Mouse (Mus musculus) embryo, embryonic 9.5 days (tissue): ENCODE measurements around the gene Vav3.
A peak's percentile ranks its signal among the peaks of the same experiment; 100 is the strongest.

ENCODE experiments used
- DNase-seq: peaks from one replicate; pipeline ENCODE4 v3.0.0-alpha.2; 2017; ENCODE audit errors: extremely low spot score

The Vav3 gene

DNA sequence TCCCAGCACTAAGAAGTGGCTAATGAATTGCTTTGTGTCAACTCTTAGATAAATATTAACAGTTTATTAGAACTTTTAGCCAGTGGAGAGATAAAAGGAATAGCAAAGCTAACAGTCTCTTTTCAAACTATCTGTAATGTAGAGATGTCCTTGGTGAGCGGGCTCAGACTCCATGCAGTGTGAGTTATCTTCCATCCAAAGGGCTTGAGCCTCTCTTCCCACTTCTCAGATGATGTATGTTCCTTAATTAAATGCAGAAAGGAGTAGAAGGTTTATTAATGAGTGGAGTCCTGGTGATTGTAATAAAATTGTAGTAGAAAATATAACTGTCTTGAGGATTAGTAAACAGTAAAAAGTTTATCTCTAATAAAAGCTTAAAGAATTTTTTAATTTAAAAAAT lies 169.3 kb downstream of the Vav3 start:
- no peak for DNase-seq

DNA sequence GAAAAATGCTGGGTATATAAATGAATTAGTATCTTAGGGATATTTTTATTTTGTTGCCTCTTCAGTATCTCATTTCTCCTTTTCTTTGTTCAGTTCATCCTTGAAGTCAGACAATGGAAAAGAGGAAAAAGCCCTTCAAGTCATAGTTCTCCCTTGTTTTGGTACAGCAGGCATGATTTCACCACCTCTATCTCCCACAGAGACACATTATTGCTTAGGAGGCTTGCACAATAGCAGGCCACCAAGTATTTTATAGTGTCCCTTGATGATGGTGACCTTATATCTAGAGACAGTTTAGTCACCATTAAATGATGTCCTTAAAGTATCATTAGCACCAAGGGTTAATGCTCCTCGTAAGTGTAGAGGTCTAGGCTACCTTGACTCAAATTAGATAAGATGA lies 171.4 kb downstream of the Vav3 start:
- DNase-seq, result no peak

DNA sequence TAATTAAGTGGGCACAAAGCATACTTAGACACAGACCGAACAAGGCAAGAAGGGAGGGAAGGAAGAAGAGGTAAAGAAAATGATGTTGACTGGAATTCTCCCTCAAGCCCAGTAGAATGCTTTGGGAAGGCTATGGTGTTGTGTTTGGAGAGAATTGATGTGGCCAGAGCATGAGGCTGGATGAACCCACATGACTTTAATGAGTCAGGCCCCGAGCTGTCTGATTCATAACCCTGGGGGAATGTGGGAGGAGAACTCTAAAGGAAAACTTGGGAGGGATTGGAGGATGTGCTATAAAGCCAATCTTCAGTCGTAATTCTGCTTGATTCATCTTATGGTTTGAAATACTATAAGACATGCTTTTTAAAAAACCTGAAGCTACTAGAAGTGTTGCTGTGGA lies 175.0 kb downstream of the Vav3 start:
- DNase-seq, result no peak

DNA sequence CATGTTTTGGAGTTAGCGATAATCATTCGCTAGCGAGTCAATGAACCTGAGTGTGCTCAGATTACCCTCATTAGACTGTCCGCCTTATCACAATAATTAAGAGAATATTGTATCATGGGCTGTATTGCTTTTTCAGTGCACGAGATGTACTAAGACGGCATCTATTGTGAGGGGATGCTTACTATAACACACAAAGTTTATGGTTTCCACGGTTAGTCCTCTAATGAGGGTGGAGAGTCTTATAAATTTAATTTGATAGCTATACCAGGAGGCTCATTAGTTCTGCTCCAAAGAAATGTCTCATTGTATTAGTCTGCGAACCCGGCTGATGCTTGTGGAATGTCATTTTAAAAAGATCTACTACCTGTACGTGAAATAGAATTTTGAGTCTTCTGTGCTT lies 175.9 kb downstream of the Vav3 start:
- no peak for DNase-seq

DNA sequence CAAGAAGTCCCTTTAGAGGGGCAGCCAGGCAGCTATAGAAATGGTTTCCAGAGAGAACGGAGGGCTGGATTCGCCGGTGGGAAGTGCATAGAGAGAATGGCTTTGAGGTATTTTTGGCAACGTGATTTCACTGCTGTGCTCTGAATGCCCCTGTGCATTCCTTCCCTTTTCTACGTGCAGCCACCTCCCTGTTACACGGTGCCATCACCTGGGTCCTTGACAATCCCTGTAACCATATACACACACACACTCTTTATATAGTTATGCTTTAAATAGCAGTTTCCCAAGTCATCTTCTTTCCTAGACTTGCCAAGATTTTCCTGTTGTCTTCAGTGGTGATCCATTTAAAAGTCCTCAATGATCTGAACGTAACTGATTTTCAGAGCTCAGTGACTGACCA lies 181.7 kb downstream of the Vav3 start:
- DNase-seq, result no peak

DNA sequence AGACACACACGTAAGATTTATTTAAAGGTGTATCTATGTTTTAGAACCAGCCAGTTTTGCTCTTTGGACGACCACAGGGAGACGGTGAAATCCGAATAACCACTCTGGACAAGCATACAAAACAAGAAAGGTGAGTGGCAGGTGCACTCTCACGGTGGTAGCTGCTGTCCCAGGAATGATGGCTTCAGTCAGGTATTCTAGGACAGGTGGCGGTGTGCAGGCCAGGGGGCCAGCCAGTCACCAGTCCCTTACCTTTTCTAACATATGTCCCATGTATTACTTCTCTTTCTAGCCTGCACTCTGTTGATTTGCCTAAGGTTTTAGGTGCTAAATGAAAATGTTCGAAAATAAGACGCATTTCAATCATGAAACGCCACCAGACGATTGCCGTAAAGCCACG lies 185.4 kb downstream of the Vav3 start:
- DNase-seq, result no peak

DNA sequence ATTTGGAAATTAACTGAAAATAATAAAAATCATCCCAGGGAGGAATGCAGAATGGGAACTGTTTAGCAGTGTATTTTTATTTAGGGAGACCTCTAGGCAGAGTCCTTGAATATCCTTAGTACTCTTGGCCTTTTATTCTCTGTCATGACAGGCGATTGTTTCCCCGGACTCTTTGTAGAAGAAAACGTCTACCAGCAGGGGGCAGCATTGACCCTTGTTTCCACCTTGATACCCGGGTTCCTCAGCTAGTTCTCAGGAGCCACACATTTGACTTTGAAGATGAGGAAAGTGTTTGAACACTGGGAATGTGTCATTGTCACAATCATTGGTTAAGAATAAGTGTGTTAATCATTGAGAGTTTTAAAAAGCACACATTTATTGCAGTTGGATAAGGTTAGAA lies 185.8 kb downstream of the Vav3 start:
- peak; percentile 78 for DNase-seq

DNA sequence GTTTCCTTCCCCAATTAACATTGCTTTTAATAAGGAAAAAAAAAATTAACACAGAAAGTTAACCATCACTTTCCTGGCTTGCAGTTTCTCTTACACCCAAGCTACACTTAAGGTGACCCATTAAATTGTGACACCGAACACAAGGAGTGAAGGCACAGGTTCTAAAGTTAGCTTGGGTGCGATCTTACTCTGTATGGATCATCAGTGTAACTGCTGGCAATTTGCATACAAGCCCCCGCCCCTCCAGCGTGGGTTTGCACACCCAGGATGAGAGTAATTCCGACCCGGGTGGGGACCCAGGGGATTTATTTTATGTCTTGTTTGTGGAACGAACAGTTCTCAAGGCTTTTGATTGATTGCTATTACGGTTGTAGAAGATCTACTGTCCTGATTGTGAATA lies 186.2 kb downstream of the Vav3 start:
- no peak for DNase-seq

DNA sequence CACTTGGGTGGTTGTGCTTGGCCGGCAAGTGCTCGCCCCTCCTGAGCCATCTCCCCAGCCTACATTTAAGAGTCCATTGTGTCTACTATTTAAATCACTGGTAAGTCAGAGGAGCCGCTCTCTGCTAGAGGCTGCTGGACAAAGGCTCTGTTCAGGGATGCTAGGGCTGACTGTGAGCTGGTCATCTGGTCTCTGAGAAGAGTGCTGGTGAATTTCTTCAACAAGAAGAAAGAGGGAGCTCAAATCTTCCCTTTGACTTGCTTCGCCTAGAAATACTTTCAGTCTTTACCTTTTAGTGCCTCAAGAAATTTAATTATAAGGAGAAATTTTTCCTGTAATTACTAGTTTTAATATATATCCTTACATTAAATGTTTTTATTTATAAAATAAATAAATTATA lies 188.2 kb downstream of the Vav3 start:
- no peak for DNase-seq

DNA sequence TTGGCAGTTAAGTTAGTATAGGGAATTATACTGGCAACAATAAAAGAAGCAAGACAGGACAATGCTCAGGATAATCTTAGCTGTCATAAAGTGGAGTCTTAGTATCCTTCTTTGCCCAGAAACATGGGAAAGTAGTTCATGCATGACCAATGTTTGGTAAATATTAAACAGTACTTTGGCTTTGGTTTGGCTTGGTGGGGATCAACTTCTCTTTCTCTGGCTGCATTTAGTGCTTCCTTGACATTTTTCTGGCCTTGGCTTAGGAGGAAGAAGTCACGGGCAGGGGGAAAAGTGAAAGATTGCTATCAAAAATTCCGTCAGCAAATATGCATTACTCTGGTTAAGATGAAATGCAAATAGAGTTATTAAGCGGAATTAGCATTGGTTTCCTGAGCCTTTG lies 197.2 kb downstream of the Vav3 start:
- DNase-seq, result no peak

DNA sequence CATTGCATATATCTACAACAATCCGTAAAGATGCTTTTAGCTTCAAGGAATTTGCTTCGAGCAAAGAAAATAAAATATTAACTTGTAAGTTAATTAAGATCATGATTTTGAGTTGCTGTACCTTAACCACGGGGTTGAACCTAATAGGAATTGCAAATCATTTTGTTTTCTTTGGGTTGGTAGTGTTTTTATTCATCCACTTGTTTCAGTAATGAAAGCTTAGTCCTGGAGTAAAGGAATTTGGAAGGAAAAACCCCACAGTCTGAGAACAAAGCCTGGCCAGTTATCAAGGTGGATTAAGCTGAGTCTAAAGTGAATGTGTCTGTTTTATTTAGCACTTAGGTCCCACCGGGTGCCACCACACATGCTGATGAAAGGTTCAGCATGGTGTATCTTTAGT lies 199.6 kb downstream of the Vav3 start:
- DNase-seq, result no peak

DNA sequence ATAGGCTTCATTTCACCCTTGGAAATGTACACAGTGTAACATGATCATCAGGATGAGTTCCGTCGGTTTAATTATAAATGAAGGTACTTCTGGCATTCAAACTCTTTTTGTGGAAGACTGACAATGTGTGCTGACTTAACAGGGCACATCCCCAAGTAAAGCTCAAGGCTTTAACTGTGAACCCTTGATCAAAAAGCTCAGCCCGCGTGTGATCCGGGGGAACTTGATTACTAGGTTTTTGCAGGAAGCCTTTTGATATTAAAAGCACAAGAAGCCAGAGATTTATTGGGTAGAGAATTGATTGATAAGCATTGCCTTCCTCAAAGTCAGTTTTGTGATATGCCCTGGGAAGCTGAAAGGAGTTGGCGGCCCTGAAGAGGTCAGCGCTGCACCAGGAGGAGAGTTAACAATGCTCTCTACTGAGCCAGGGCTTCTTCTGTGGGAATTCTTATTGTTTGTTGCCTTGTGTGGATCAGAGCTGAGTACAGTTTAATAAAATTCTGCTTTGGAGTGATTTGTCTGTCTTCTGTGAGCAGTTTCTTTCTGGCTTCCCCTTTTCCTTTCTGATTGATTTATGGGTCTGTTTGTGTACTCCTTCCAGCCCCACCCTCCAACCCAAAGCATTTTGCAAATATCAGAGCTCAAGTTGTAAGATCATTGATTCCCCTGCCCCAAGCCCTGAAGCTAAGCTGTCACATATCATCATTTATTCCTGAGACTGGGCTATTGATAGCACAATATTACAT lies 204.2 kb downstream of the Vav3 start:
- no peak for DNase-seq

DNA sequence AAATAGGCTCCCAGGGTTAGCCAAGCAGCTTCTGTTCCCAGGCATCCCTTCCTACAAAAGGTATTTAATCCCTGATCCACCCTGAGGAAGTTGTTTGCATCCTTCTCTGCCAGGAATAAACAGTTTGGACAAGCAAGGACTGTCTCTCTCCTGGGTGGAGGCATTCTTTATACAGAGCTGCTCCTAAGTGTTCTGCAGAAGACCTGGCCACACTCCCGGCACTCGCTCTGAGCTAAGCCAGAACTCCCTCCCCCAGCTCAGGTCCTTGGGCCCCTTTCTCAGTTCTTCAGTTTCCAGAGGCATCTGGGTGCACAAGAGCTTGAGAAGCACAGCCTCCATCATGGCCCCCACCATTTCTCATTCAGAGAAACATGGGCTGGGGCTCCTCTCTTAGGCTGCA lies 216.9 kb downstream of the Vav3 start:
- DNase-seq, result no peak

DNA sequence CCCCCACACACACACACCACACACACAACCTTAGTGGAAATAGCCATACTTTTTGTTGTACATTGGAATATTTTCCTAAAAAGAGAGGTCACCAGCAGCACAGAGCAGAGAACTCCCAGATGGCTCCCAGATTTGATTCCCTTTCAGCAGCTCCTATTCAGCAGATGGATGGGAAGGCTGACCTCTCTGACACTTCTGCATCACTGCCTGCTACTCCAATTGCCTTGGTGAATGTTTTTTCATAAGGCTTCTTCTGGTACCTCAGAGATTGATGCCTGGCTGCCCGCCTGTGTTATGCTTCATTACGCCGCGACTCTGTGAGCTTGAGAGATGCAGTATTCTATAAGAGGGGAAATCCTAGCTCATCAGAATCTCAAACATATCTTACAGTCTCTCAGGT lies 220.8 kb downstream of the Vav3 start:
- peak; percentile 53 for DNase-seq

DNA sequence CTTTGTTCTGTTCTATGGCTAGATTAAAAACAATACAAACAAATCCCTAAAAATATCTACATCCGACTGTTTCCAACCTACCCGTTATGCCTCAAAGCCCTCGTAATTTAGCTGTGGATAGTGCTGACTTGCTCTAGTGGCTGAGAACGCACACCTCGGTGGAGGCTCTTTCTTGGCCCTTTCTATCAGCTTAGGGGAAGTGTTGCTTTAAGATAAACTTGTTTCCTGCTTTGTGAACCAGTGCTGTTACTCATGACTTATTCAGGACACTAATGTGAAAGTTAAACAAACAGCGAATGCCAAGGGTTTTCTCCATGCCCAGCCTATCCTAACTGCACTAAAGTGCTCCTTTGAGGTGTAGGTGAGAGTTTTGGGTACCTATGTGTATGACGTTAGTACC lies 221.3 kb downstream of the Vav3 start:
- no peak for DNase-seq

DNA sequence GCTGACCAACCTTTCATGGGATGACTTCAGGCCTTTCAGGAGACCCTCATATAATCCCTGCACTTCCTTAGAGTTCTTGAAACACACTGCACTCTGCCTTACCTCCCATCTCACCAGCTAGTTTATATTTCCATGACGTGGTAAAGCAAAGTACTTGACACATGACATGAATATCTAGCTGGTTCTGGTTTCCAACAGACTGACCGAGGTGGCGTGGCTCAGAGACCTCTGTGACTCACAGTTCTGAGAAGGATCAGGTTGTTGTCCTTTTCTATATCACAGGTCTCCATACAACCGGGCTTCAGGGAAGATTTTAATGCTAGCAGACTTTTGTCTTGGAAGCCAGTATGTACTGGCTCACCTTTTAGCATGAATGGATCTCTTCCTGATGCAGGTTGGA lies 221.8 kb downstream of the Vav3 start:
- DNase-seq, result no peak

DNA sequence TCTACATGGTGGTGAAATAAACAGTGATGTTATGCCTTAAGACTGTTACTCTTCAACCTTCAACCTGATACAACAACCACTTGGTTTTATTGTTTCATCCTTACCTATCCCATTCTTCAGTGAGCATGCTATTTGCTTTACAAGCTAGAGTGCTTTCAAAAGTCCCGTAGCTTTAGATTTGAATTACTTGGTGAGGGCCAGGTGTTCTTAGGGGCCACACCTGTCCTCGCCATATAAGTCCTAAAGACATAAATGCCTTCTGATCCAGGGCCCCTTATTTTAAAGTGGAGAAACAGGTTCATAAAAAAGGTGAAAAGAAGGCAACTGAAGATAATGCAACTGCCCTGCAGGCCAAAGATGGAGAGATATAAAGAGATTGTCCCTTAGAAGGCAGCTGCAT lies 224.0 kb downstream of the Vav3 start:
- DNase-seq, result no peak

DNA sequence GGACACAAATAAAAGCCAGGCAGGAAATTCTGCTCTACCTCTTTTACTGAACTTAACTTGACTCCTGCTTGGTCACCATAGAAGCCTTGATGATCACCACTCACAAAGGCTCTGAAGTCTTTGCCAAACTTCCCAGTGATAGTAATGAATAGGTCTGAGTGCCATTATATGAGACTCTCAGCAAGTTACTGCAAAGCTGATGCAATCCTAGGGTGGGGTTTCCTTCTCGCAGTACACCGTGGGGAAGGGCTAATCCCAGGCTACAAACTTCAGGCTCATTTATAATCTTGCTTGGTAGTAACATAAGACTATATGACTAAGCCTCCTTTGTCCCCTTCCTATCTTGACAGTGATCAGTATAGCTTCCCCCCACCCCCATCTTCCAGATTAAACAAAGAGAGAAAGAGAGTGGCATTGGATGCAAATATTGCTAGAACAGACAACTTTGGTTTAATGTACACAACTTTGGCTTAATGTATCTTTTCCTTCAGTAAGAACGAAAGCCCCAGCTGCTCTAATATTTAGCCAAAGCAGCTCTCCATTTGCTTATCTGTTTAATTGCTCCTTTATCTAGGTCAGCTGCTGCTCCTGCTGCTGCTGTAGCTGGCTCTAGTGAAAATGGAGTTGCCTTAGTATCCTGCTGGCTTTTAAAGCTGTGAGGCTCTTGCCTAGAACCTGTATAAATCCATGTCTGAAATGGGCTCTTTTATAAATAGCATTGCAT lies 228.3 kb downstream of the Vav3 start:
- DNase-seq, result no peak

DNA sequence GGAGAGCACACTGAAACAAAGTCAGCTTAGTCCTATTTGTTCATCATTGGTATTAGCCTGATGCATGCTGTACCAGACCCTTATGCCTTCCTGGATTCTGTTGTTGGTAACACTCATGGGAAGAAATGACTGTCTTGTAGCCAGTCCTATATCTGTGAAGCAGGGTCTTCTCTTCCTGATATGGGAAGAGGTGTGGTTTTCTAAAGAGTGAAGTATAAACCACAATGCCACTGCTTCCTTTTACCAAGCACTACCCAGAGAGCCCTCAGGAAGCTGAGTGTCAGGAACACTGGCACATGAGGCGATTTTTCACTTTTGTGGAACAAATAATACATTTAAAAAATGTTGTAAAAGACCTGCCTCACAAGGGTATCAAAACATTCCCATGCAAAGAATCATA lies 231.0 kb downstream of the Vav3 start:
- DNase-seq, result no peak

DNA sequence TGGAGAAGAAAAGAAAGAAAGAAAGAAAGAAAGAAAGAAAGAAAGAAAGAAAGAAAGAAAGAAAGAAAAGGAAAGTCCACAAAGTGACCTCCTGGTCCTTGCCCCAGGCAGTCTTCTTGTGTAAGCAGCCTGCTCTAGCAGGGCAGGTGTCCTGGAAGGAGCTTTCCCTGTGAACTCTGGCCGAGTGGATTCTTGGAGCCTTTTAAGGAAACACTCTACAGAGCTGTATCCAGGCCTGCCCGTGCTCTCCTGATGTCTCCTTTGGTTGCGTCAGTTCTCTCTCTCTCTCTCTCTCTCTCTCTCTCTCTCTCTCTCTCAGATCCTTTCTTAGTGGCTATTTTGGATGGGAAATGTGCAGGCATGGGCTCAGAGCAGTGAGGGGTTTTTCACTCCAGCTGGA lies 232.4 kb downstream of the Vav3 start:
- DNase-seq, result no peak

DNA sequence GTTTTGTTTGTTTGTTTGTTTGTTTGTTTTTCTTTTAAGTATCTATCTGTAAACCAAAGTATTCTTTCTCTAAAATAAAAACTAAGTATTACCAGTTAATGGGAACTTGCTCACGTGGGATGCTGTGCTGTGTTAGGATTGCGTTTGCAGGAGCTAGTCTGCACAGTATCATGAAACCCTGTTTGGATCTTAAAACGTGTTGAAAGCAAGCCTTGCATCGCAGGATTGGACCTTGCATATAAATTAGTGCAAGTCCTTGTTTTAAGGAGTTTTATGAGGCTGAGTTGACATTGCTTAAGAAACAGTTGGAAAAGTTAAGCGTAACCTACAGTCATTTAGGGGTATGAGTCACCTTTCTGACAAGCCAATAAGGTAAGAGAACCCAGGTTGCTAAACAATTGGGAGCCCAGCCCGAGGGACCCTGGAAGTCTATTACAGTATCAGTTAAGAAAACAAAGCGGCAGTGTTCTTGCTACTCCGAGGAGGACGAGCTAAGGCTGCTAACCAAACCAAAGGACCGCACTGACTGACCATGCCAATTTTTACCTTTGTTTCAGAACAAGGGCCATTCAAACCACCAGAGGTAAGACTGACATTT lies 233.2 kb downstream of the Vav3 start:
- DNase-seq, result no peak

DNA sequence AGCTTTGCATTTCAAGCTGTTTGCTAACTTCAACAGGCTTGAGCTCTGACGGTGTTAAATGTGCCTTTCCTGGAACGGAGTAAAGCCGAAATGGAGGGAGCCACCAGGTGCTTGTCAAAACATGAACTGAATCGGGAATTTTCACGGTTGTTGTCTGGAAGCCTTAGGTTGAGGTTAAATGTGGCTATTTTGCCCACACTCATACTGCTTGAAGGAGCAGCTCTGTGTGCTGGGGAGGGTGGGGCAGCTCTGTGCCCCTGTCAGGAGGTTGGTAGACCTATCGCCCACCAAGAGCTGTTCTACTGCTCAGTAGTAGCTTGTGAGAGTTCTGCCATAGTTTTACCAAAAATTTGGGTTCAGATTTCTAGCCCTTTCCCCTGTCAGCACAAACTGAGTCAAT lies 233.7 kb downstream of the Vav3 start:
- no peak for DNase-seq

DNA sequence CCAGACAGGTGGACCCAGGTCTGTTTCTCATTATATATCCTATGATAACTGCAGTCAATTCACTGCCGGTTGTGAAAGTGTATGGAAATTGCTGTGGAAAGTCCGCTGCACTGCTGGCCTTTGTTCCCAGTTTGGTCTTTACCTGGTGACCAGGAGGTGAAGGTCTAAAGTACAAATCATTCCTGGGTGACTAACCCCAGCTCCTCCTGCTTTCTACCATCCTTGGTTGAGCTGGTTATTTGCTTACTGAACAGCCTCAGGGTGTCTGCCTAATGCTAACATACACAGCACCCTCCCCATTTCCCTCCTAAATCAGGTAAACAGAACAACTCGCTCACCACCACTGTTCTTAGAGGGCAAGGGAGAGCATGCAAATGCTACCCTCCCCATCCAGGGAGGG lies 237.9 kb downstream of the Vav3 start:
- DNase-seq, result no peak
